Mouse (Mus musculus): ENCODE measurements around the gene Fam129b.

DNA sequence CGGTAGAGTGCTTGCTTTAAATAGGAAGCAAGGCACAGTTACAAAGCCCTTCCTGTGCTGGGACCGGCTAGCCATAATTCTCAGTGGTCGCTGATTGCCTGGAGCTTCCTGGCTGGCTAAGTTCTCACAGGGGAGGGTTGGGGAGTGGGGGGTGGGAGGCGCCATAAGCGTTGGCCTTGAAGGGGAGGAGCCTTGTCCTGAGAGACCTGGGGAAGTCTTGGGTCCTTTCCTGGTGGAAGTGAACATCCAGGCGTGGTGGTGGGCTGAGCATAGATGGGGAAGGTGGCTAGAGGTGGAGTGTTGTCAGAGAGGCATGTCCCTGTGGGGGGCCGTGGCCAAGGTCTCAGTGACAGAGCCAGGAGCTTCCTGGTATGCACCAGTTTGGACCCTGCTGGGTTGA, 8.8 kb downstream of the Fam129b start:
- TF ChIP-seq POLR2A (IDR thresholded peaks at IDR 0.05; ENCODE audit: borderline replicate concordance, extremely low read depth, insufficient read depth, insufficient read length, poor library complexity, severe bottlenecking) (no peak), CTCF (IDR thresholded peaks at IDR 0.05; ENCODE audit: borderline replicate concordance, extremely low read depth, insufficient read depth, insufficient read length) (no peak)
